Mouse (Mus musculus) midbrain, embryonic 16.5 days (tissue): Measurements from ENCODE around the gene Slc29a4. TPM values are rescaled to one million over a fixed set of nuclear protein-coding genes. Genes with fewer than 3 reads are reported as not detected.

ENCODE experiments used
- ATAC-seq: fragments of 200-750 bp; cut with Nextera tagmentation; 2 replicates; pipeline ENCODE4 v1.8.0; 2017; ENCODE audit warnings: moderate TSS enrichment
- H3K27ac ChIP-seq: fragments of 300-500 bp; sonication (generic); 2 replicates; pipeline ENCODE4 v1.5.1; 2014; ENCODE audit warnings: mild to moderate bottlenecking, low read length, mixed read lengths
- H3K27me3 ChIP-seq: fragments of 300-500 bp; sonication (generic); 2 replicates; pipeline ENCODE4 v1.6.1; 2014; ENCODE audit warnings: low read depth, low read length, mixed read lengths; ENCODE audit not compliant: control insufficient read depth, insufficient read depth
- H3K36me3 ChIP-seq: fragments of 300-500 bp; sonication (generic); 2 replicates; pipeline ENCODE4 v1.6.1; 2014; ENCODE audit warnings: mild to moderate bottlenecking, low read length, moderate library complexity, mixed read lengths; ENCODE audit not compliant: control insufficient read depth, insufficient read depth
- H3K4me1 ChIP-seq: fragments of 300-500 bp; sonication (generic); 2 replicates; pipeline ENCODE4 v1.6.1; 2014; ENCODE audit warnings: mild to moderate bottlenecking, low read length, mixed read lengths; ENCODE audit not compliant: control insufficient read depth, insufficient read depth
- H3K4me2 ChIP-seq: fragments of 300-500 bp; sonication (generic); 2 replicates; pipeline ENCODE4 v1.6.1; 2014; ENCODE audit warnings: mild to moderate bottlenecking, low read length, mixed read lengths
- H3K4me3 ChIP-seq: fragments of 300-500 bp; sonication (generic); 2 replicates; pipeline ENCODE4 v1.5.1; 2014; ENCODE audit warnings: low read depth, mild to moderate bottlenecking, low read length, moderate library complexity, mixed read lengths
- H3K9ac ChIP-seq: fragments of 300-500 bp; sonication (generic); 2 replicates; pipeline ENCODE4 v1.6.1; 2014; ENCODE audit warnings: low read depth, low read length, mixed read lengths
- H3K9me3 ChIP-seq: fragments of 300-500 bp; sonication (generic); replicated peaks from 2 replicates; pipeline ENCODE4 v1.6.1; 2014; ENCODE audit warnings: mild to moderate bottlenecking, low read length, mixed read lengths; ENCODE audit not compliant: control insufficient read depth, poor library complexity, severe bottlenecking
- WGBS: fragments of 180-500 bp; shearing (Covaris S2); extraction: QIAGEN DNeasy Blood & Tissue Kit; methylation state at CpG from one replicate; pipeline ENCODE4 v1.1.7; 2014; 5-methylcytosine and 5-hydroxymethylcytosine counted together
- polyA plus RNA-seq: library from polyadenylated mRNA; unstranded; fragments of >200 nt; fragmentation: Nextera tagmentation; extraction: Ambion mirVana; gene quantifications from 2 replicates; pipeline ENCODE4 v1.2.1, GENCODE M21; 2015

Gene Slc29a4
- polyA plus RNA-seq, 1 experiment from 2014 or later = 83.1 TPM

GRCm38 (mm10) chr5:142702511-142703138, 10.3 kb downstream of the Slc29a4 start:
- peaks cover 4% of the 10 kb centered on the region; the same call in 1 of the 2 replicates for H3K36me3 ChIP-seq
- peaks cover 23% of the 10 kb centered on the region for H3K4me1 ChIP-seq
- no peaks in the 10 kb centered on the region for H3K27me3 ChIP-seq
- H3K4me2 ChIP-seq = peak overlapping the region; percentile 86
- peak overlapping the region; percentile 91 for H3K9ac ChIP-seq
- ATAC-seq = no peak
- H3K9me3 ChIP-seq = no peaks in the 10 kb centered on the region
- WGBS = 17% methylated on average over 18 of the region's 18 CpGs
- no peak overlapping the region for H3K27ac ChIP-seq
- peak overlapping the region; percentile 67 for H3K4me3 ChIP-seq

DNA sequence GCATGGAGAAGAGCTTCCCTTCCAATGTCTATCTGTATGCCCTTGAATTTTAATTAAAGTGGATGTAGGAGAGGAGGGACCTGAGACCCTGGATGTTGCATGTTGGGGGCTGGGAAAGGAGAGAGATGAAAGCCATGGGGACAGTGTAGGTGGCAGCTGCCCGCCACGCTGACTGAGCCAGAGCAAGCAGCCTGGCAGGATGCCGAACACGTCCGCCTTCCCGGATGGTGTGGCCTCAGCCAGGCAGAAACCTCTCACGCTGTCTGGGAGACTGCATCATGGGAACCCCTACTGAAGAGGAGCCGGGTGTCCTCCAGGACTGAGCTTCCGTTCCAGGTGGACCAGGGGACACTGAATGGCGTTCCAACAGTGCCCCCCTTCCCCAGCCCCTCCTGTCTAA, 11.3 kb downstream of the Slc29a4 start:
- no peaks in the 10 kb centered on the region for H3K27me3 ChIP-seq
- peak overlapping the region; percentile 91 for H3K9ac ChIP-seq
- H3K4me2 ChIP-seq = peak overlapping the region; percentile 86
- no peaks in the 10 kb centered on the region for H3K9me3 ChIP-seq
- peak overlapping the region; percentile 67 for H3K4me3 ChIP-seq
- H3K4me1 ChIP-seq = peaks cover 23% of the 10 kb centered on the region
- peaks cover 12% of the 10 kb centered on the region; the same call in 1 of the 2 replicates for H3K36me3 ChIP-seq
- no peak overlapping the region for H3K27ac ChIP-seq
- WGBS = 60% methylated on average over 10 of the region's 10 CpGs
- ATAC-seq = no peak

DNA sequence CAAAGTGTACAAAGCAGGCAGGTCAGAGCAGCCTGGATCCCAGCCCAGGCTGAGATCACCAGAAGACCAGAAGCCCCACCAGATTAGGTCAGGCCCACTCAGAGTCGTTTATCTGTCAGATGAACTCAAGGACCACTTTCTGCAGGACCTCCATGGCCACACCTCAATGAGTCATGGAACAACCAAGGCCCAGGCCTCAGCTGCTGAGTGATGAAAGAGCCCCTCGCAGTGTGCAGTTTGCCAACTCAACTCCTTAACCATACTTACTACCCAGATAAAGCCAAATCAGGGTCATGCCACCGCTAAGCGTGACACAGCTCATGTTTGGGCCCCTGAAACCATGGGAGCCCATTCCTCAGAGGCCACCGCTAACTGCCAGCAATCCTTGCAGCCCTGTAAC, 15.4 kb downstream of the Slc29a4 start:
- Histone ChIP-seq H3K9me3 (no peaks in the 10 kb centered on the region), H3K4me3 (no peak overlapping the region), H3K4me1 (peaks cover 17% of the 10 kb centered on the region), H3K9ac (no peak overlapping the region), H3K4me2 (no peak overlapping the region), H3K36me3 (peaks cover 39% of the 10 kb centered on the region), H3K27me3 (no peaks in the 10 kb centered on the region), H3K27ac (no peak overlapping the region)
- WGBS = 90% methylated on average over 5 of the region's 5 CpGs
- ATAC-seq = no peak

GRCm38 (mm10) chr5:142709436-142709835, 17.1 kb downstream of the Slc29a4 start:
- H3K27me3 ChIP-seq = no peaks in the 10 kb centered on the region
- no peak overlapping the region for H3K9ac ChIP-seq
- H3K36me3 ChIP-seq = peaks cover 47% of the 10 kb centered on the region
- 82% methylated on average over 7 of the region's 7 CpGs for WGBS
- no peak overlapping the region for H3K4me3 ChIP-seq
- peaks cover under 1% of the 10 kb centered on the region; the same call in 1 of the 2 replicates for H3K4me1 ChIP-seq
- no peak overlapping the region for H3K4me2 ChIP-seq
- no peak overlapping the region for H3K27ac ChIP-seq
- ATAC-seq = no peak
- no peaks in the 10 kb centered on the region for H3K9me3 ChIP-seq

DNA sequence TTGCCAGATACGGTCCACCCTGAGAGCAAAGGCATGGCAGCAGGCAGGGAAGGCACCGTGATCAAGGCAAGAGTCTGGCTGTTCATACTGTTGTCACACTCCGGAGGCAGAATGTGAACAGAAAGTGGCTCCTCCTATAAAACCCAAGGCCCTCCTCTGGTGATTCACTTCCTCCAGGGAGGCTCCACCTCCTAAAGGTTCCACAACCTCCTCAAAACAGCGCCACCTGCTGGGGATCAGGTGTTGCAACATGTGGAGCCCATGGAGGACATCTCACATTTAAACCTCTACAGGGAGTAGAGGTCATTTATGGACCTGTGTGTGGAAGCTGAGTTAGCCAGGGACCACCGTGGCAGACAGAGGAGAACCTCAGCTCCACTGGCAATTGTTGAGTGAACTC, 20.1 kb downstream of the Slc29a4 start:
- Histone ChIP-seq H3K27me3 (no peaks in the 10 kb centered on the region), H3K27ac (no peak overlapping the region), H3K4me2 (no peak overlapping the region), H3K4me3 (no peak overlapping the region), H3K9ac (no peak overlapping the region), H3K4me1 (no peaks in the 10 kb centered on the region), H3K9me3 (no peaks in the 10 kb centered on the region), H3K36me3 (peaks cover 45% of the 10 kb centered on the region)
- 84% methylated on average over 5 of the region's 5 CpGs for WGBS
- ATAC-seq = no peak

- no peak overlapping the region for H3K27ac ChIP-seq
- no peaks in the 10 kb centered on the region for H3K27me3 ChIP-seq
- WGBS = 91% methylated on average over 10 of the region's 10 CpGs
- peaks cover 40% of the 10 kb centered on the region for H3K36me3 ChIP-seq
- no peak overlapping the region for H3K4me3 ChIP-seq
- H3K4me2 ChIP-seq = no peak overlapping the region
- no peak for ATAC-seq
- H3K9ac ChIP-seq = no peak overlapping the region
- H3K9me3 ChIP-seq = no peaks in the 10 kb centered on the region
- no peaks in the 10 kb centered on the region for H3K4me1 ChIP-seq
Observed at GRCm38 (mm10) chr5:142713966-142714365, 21.7 kb downstream of the Slc29a4 start.

DNA sequence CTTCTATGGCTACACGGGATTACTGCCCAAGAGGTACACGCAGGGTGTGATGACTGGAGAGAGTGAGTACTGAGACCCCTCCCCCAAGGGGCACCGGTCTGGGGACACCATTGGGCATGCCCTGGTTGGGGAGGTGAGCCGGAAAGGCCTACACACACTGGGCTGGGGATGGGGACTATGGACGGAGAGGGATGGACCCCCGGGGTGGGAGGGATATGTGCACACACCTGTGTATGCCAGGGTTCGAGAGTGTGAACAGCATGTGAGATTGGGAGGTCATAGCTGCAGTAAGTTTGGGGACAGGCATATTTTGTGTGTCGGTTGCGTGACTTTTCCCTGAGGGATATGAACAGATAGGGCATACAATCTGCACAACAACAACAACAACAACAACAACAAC, 22.7 kb downstream of the Slc29a4 start:
- no peak overlapping the region for H3K4me3 ChIP-seq
- no peak overlapping the region for H3K27ac ChIP-seq
- H3K36me3 ChIP-seq = peaks cover 37% of the 10 kb centered on the region
- no peaks in the 10 kb centered on the region for H3K4me1 ChIP-seq
- no peak overlapping the region for H3K4me2 ChIP-seq
- no peak overlapping the region for H3K9ac ChIP-seq
- H3K9me3 ChIP-seq = no peaks in the 10 kb centered on the region
- WGBS = 93% methylated on average over 9 of the region's 9 CpGs
- no peak for ATAC-seq
- no peaks in the 10 kb centered on the region for H3K27me3 ChIP-seq

- H3K27ac ChIP-seq = no peak overlapping the region
- peaks cover 33% of the 10 kb centered on the region for H3K36me3 ChIP-seq
- no peaks in the 10 kb centered on the region for H3K27me3 ChIP-seq
- ATAC-seq = no peak
- no peaks in the 10 kb centered on the region for H3K9me3 ChIP-seq
- no peak overlapping the region for H3K4me2 ChIP-seq
- no peak overlapping the region for H3K4me3 ChIP-seq
- WGBS = 86% methylated on average over 6 of the region's 6 CpGs
- H3K4me1 ChIP-seq = no peaks in the 10 kb centered on the region
- no peak overlapping the region for H3K9ac ChIP-seq
Observed at GRCm38 (mm10) chr5:142716056-142716455, 23.7 kb downstream of the Slc29a4 start.

DNA sequence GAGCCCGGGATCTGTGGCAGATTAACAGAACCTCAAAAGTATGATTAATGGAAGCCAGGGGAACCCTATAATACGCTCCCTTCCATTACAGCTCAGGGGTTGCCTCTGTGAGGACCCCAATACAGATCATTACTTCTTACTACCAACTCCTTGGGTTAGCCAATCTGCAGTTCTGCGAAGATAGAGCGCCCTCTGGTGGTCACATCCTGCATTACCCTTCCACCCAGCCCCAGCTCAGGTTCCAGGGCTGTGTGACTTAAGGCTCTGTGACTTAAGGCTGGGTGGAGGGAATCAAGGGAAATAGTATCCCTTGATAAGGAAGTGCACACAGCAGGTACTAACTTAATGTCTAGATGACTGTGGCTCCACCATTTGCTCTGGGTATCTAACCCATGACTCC, 25.7 kb downstream of the Slc29a4 start:
- H3K4me2 ChIP-seq = no peak overlapping the region
- H3K9me3 ChIP-seq = no peaks in the 10 kb centered on the region
- 22% methylated on average over 4 of the region's 4 CpGs for WGBS
- no peak overlapping the region for H3K27ac ChIP-seq
- H3K4me1 ChIP-seq = no peaks in the 10 kb centered on the region
- no peak overlapping the region for H3K9ac ChIP-seq
- peaks cover 28% of the 10 kb centered on the region for H3K36me3 ChIP-seq
- ATAC-seq = peak; percentile 40; the same call in 1 of the 2 replicates
- no peak overlapping the region for H3K4me3 ChIP-seq
- H3K27me3 ChIP-seq = no peaks in the 10 kb centered on the region
